Mouse (Mus musculus) myocyte (in vitro differentiated cells): ENCODE measurements around the gene Ube2m. TPM values are rescaled to one million over a fixed set of nuclear protein-coding genes. Genes with fewer than 3 reads are reported as not detected.

Experiments
- H3K27me3 ChIP-seq: one replicate; pipeline ENCODE4 v1.6.1; 2011; ENCODE audit not compliant: control insufficient read depth, insufficient read depth, insufficient read length
- H3K36me3 ChIP-seq: one replicate; pipeline ENCODE4 v1.6.1; 2011; ENCODE audit not compliant: control insufficient read depth, insufficient read depth
- H3K4me2 ChIP-seq: one replicate; pipeline ENCODE4 v1.6.1; 2011; ENCODE audit warnings: low read depth, control low read depth
- H3K4me3 ChIP-seq: one replicate; pipeline ENCODE4 v1.5.1; 2011; ENCODE audit warnings: mild to moderate bottlenecking, control low read depth, moderate library complexity
- H3K79me2 ChIP-seq: one replicate; pipeline ENCODE4 v1.6.1; 2011; ENCODE audit not compliant: control insufficient read depth, insufficient read depth
- H3ac ChIP-seq: one replicate; pipeline ENCODE4 v1.6.1; 2011; ENCODE audit not compliant: control insufficient read depth, insufficient read length
- CEBPB ChIP-seq: IDR thresholded peaks from 2 replicates; pipeline ENCODE4 v1.6.1; 2011; ENCODE audit warnings: mild to moderate bottlenecking, moderate library complexity; ENCODE audit not compliant: poor library complexity, insufficient read depth, severe bottlenecking
- E2F4 ChIP-seq: IDR thresholded peaks from one replicate; pipeline ENCODE4 v1.6.1; 2011; ENCODE audit warnings: mild to moderate bottlenecking, control low read depth, moderate library complexity; ENCODE audit not compliant: insufficient read depth
- MAX ChIP-seq: IDR thresholded peaks from one replicate; pipeline ENCODE4 v1.6.1; 2011; ENCODE audit warnings: low read depth, mild to moderate bottlenecking, control low read depth
- MYOD1 ChIP-seq, 3 experiments: IDR thresholded peaks; one replicate each; pipeline ENCODE4 v1.6.1; 2011; ENCODE audit warnings: control low read depth in 2 of 3, low read depth in 2 of 3, mild to moderate bottlenecking in 2 of 3, moderate library complexity in 1 of 3; ENCODE audit not compliant: insufficient read length in 2 of 3, control insufficient read depth in 1 of 3
- MYOG ChIP-seq, 3 experiments: IDR thresholded peaks; one replicate each; pipeline ENCODE4 v1.6.1; 2011; ENCODE audit warnings: control low read depth in 2 of 3, low read depth in 2 of 3, mild to moderate bottlenecking in 2 of 3; ENCODE audit not compliant: insufficient read length in 2 of 3, control insufficient read depth in 1 of 3, insufficient read depth in 1 of 3
- POLR2A ChIP-seq: IDR thresholded peaks from one replicate; pipeline ENCODE4 v1.6.1; 2011; ENCODE audit warnings: low read depth, mild to moderate bottlenecking, control low read depth, moderate library complexity; ENCODE audit not compliant: insufficient read length
- POLR2AphosphoS2 ChIP-seq: IDR thresholded peaks from one replicate; pipeline ENCODE4 v1.6.1; 2011; ENCODE audit warnings: low read depth, control low read depth; ENCODE audit not compliant: insufficient read length
- REST ChIP-seq: IDR thresholded peaks from one replicate; pipeline ENCODE4 v1.6.1; 2011; ENCODE audit warnings: mild to moderate bottlenecking, control low read depth, moderate library complexity; ENCODE audit not compliant: insufficient read depth, insufficient read length
- SRF ChIP-seq: IDR thresholded peaks from one replicate; pipeline ENCODE4 v1.6.1; 2011; ENCODE audit warnings: low read depth; ENCODE audit not compliant: control insufficient read depth, insufficient read length
- TCF12 ChIP-seq: IDR thresholded peaks from one replicate; pipeline ENCODE4 v1.6.1; 2011; ENCODE audit warnings: mild to moderate bottlenecking, control low read depth; ENCODE audit not compliant: poor library complexity, insufficient read depth, severe bottlenecking
- TCF3 ChIP-seq: IDR thresholded peaks from one replicate; pipeline ENCODE4 v1.6.1; 2011; ENCODE audit warnings: low read depth, control low read depth; ENCODE audit not compliant: insufficient read length
- USF1 ChIP-seq: IDR thresholded peaks from one replicate; pipeline ENCODE4 v1.6.1; 2011; ENCODE audit warnings: low read depth, mild to moderate bottlenecking, control low read depth, moderate library complexity
- polyA plus RNA-seq: library from polyadenylated mRNA; unstranded; fragments of >200 nt; fragmentation: generic; extraction: Trizol; gene quantifications from one replicate; pipeline ENCODE4 v1.2.1, GENCODE M21; 2012; ENCODE audit warnings: missing spikeins

Gene Ube2m
- polyA plus RNA-seq, 1 experiment: 227 TPM

- no peak overlapping the region for H3K4me3 ChIP-seq
- H3K4me2 ChIP-seq: no peak overlapping the region
- H3K79me2 ChIP-seq: peaks cover 14% of the 10 kb centered on the region
- no peaks in the 10 kb centered on the region for H3K27me3 ChIP-seq
- no peak for TF ChIP-seq MYOG (IDR thresholded peaks at IDR 0.05; ENCODE audit: control insufficient read depth in 1 of 3, insufficient read depth in 1 of 3, insufficient read length in 2 of 3, low read depth in 2 of 3)
- TF ChIP-seq USF1: no peak
- TF ChIP-seq CEBPB: no peak
- H3K36me3 ChIP-seq: no peaks in the 10 kb centered on the region
- H3ac ChIP-seq: no peak overlapping the region
Observed at GRCm38 (mm10) chr7:13006011-13006410, 32.1 kb downstream of the Ube2m start.

DNA sequence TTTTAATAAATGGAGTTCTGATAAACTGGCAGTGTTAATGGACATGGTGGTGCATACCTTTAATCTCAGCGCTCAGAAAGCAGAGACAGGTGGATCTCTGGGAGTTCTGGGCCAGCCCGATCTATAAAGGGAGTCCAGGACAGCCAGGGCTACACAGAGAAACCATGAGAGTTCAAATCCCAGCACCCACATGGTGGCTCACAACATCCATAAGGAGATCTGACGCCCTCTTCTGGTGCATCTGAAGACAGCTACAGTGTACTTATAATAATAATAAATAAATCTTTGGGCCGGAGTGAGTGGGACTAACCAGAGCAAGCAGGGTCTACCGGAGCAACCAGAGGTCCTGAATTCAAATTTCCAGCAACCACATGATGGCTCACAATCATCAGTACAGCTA lies 34.7 kb downstream of the Ube2m start:
- no peaks in the 10 kb centered on the region for H3K36me3 ChIP-seq

DNA sequence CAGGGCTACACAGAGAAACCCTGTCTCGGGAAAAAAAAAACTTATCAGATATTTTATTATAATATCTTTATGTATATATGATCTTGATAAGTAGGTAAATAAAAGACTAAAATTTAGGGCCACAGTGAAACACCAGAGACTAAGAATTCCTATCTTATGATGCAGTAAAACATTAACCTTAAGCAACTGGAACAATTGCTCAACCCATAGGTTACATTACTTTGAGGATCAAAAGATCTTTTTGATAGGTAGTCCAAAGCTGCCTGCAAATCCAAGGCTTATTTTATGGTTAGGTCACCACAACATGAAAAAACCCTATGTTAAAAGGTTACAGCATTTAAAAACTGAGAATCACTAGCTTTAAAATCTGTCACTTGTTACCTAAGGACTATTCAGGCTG lies 36.5 kb downstream of the Ube2m start:
- no peak overlapping the region for H3K4me2 ChIP-seq

More for the DNA sequence above, 34.7 kb downstream of the Ube2m start:
- Histone ChIP-seq H3K4me2 (no peak overlapping the region), H3K4me3 (no peak overlapping the region), H3K27me3 (no peaks in the 10 kb centered on the region), H3K79me2 (peaks cover 4% of the 10 kb centered on the region), H3ac (no peak overlapping the region)
- TF ChIP-seq REST (no peak), POLR2A (no peak), MAX (no peak), E2F4 (no peak), MYOG (IDR thresholded peaks at IDR 0.05; ENCODE audit: control insufficient read depth in 1 of 3, insufficient read depth in 1 of 3, insufficient read length in 2 of 3, low read depth in 2 of 3) (no peak), MYOD1 (IDR thresholded peaks at IDR 0.05; ENCODE audit: control insufficient read depth in 1 of 3, insufficient read length in 2 of 3, low read depth in 2 of 3) (no peak), TCF12 (no peak), CEBPB (no peak), USF1 (no peak), TCF3 (no peak), POLR2AphosphoS2 (no peak)

GRCm38 (mm10) chr7:12998851-12999250 lies 39.2 kb downstream of the Ube2m start, which contains the start of gene Trim28:
TSS of gene Trim28 (plus strand) at chr7:12999114.
- no peaks in the 10 kb centered on the region for H3K27me3 ChIP-seq

More for the DNA sequence above, 36.5 kb downstream of the Ube2m start:
- Histone ChIP-seq H3K79me2 (no peaks in the 10 kb centered on the region), H3K27me3 (no peaks in the 10 kb centered on the region), H3K36me3 (no peaks in the 10 kb centered on the region), H3ac (no peak overlapping the region), H3K4me3 (no peak overlapping the region)
- TF ChIP-seq POLR2A (no peak), MYOD1 (IDR thresholded peaks at IDR 0.05; ENCODE audit: control insufficient read depth in 1 of 3, insufficient read length in 2 of 3, low read depth in 2 of 3) (no peak), MYOG (IDR thresholded peaks at IDR 0.05; ENCODE audit: control insufficient read depth in 1 of 3, insufficient read depth in 1 of 3, insufficient read length in 2 of 3, low read depth in 2 of 3) (no peak), MAX (no peak), CEBPB (no peak), POLR2AphosphoS2 (no peak)

GRCm38 (mm10) chr7:12998053-12998452 lies 40.0 kb downstream of the Ube2m start, which contains the start of gene Slc27a5:
TSS of gene Slc27a5 (minus strand) at chr7:12998192.
- Histone ChIP-seq H3K36me3 (no peaks in the 10 kb centered on the region), H3K79me2 (no peaks in the 10 kb centered on the region), H3K4me2 (no peak within 1 kb of the TSS), H3K27me3 (no peaks in the 10 kb centered on the region), H3ac (no peak within 1 kb of the TSS), H3K4me3 (no peak within 1 kb of the TSS)
- TF ChIP-seq MYOD1 (IDR thresholded peaks at IDR 0.05; ENCODE audit: control insufficient read depth in 1 of 3, insufficient read length in 2 of 3, low read depth in 2 of 3) (no peak), SRF (no peak), CEBPB (no peak)

More at GRCm38 (mm10) chr7:12998851-12999250, 39.2 kb downstream of the Ube2m start, which contains the start of gene Trim28:
- no peak within 1 kb of the TSS for H3K4me2 ChIP-seq
- TF ChIP-seq MYOD1 (IDR thresholded peaks at IDR 0.05; ENCODE audit: control insufficient read depth in 1 of 3, insufficient read length in 2 of 3, low read depth in 2 of 3): no peak
- TF ChIP-seq POLR2AphosphoS2: no peak
- TF ChIP-seq E2F4: no peak
- no peak for TF ChIP-seq TCF12
- no peak within 1 kb of the TSS for H3K4me3 ChIP-seq
- no peaks in the 10 kb centered on the region for H3K36me3 ChIP-seq
- H3ac ChIP-seq: no peak within 1 kb of the TSS
- no peaks in the 10 kb centered on the region for H3K79me2 ChIP-seq

DNA sequence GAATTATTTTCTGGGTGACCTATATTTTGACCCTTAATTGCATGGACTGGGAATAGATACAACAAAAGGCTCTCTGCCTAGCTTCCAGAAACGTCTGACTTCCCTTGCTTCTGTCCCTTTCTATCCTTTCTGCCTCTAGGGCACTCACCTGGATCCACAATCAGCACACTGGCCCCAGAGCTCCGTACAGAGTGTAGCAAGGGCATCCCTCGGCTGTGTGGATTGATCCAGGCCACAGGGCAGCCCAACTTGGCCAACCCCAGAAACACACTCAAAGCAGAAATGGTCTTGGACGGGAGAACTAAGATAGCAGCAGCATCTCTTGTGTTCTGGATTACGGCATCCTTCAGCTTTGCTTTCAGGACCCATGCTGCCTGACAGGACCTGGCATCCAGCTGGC lies 40.8 kb downstream of the Ube2m start:
- H3K79me2 ChIP-seq: no peaks in the 10 kb centered on the region

More for the DNA sequence above, 40.8 kb downstream of the Ube2m start:
- Histone ChIP-seq H3K4me2 (no peak overlapping the region), H3ac (no peak overlapping the region), H3K27me3 (no peaks in the 10 kb centered on the region), H3K36me3 (no peaks in the 10 kb centered on the region), H3K4me3 (no peak overlapping the region)
- TF ChIP-seq REST (no peak), TCF3 (no peak), MYOG (IDR thresholded peaks at IDR 0.05; ENCODE audit: control insufficient read depth in 1 of 3, insufficient read depth in 1 of 3, insufficient read length in 2 of 3, low read depth in 2 of 3) (no peak), CEBPB (no peak), USF1 (no peak), MYOD1 (IDR thresholded peaks at IDR 0.05; ENCODE audit: control insufficient read depth in 1 of 3, insufficient read length in 2 of 3, low read depth in 2 of 3) (no peak), POLR2AphosphoS2 (no peak), TCF12 (no peak), E2F4 (no peak), MAX (no peak), SRF (no peak), POLR2A (no peak)
